Mouse (Mus musculus) liver, postnatal 0 days (tissue): ENCODE results near the gene Gpr161. TPM values are rescaled to one million over a fixed set of nuclear protein-coding genes. Genes with fewer than 3 reads are reported as not detected.

Experiments
- ATAC-seq: fragments of 200-750 bp; cut with Nextera tagmentation; 2 replicates; pipeline ENCODE4 v1.8.0; 2017; ENCODE audit warnings: mild to moderate bottlenecking, moderate library complexity
- DNase-seq: peaks from one replicate; pipeline ENCODE4 v3.0.0-alpha.2; 2016
- H3K27ac ChIP-seq: fragments of 300-500 bp; sonication (generic); 2 replicates; pipeline ENCODE4 v1.5.1; 2014; ENCODE audit warnings: antibody characterized with exemption, moderate library complexity, mild to moderate bottlenecking, low read depth
- H3K27me3 ChIP-seq: fragments of 300-500 bp; sonication (generic); 2 replicates; pipeline ENCODE4 v1.6.1; 2014; ENCODE audit warnings: low read length, control low read depth, mixed read lengths; ENCODE audit not compliant: insufficient read depth
- H3K36me3 ChIP-seq: fragments of 300-500 bp; sonication (generic); replicated peaks from 2 replicates; pipeline ENCODE4 v1.6.1; 2014; ENCODE audit warnings: mild to moderate bottlenecking, control low read depth, low read length, moderate library complexity, mixed read lengths; ENCODE audit not compliant: insufficient read depth
- H3K4me1 ChIP-seq: fragments of 300-500 bp; sonication (generic); 2 replicates; pipeline ENCODE4 v1.6.1; 2014; ENCODE audit warnings: antibody characterized with exemption, mild to moderate bottlenecking, control low read depth; ENCODE audit not compliant: insufficient read depth
- H3K4me2 ChIP-seq: fragments of 300-500 bp; sonication (generic); 2 replicates; pipeline ENCODE4 v1.6.1; 2014; ENCODE audit warnings: low read depth, mild to moderate bottlenecking, low read length, moderate library complexity, mixed read lengths
- H3K4me3 ChIP-seq: fragments of 300-500 bp; sonication (generic); 2 replicates; pipeline ENCODE4 v1.5.1; 2014; ENCODE audit warnings: low read depth, low read length
- H3K9ac ChIP-seq: fragments of 300-500 bp; sonication (generic); replicated peaks from 2 replicates; pipeline ENCODE4 v1.6.1; 2014; ENCODE audit warnings: mild to moderate bottlenecking, moderate library complexity
- H3K9me3 ChIP-seq: fragments of 300-500 bp; sonication (generic); 2 replicates; pipeline ENCODE4 v1.6.1; 2016; ENCODE audit warnings: mild to moderate bottlenecking, control low read depth, low read length, mixed read lengths
- CTCF ChIP-seq: sonication (generic); IDR thresholded peaks from 2 replicates; pipeline ENCODE4 v1.5.1; 2016; ENCODE audit warnings: antibody characterized with exemption, low read depth
- EP300 ChIP-seq: IDR thresholded peaks from 2 replicates; pipeline ENCODE4 v1.6.1; 2016; ENCODE audit warnings: antibody characterized with exemption, low read depth, mild to moderate bottlenecking
- WGBS: fragments of 180-500 bp; shearing (Covaris S2); extraction: QIAGEN DNeasy Blood & Tissue Kit; methylation state at CpG from one replicate; pipeline ENCODE4 v1.1.7; 2014; ENCODE audit not compliant: insufficient replicate concordance; 5-methylcytosine and 5-hydroxymethylcytosine counted together
- polyA plus RNA-seq: library from polyadenylated mRNA; unstranded; fragments of >200 nt; fragmentation: Nextera tagmentation; extraction: Ambion mirVana; gene quantifications from 2 replicates; pipeline ENCODE4 v1.2.1, GENCODE M21; 2015

Gene Gpr161
- polyA plus RNA-seq, 1 experiment from 2014 or later = 0.07 TPM

DNA sequence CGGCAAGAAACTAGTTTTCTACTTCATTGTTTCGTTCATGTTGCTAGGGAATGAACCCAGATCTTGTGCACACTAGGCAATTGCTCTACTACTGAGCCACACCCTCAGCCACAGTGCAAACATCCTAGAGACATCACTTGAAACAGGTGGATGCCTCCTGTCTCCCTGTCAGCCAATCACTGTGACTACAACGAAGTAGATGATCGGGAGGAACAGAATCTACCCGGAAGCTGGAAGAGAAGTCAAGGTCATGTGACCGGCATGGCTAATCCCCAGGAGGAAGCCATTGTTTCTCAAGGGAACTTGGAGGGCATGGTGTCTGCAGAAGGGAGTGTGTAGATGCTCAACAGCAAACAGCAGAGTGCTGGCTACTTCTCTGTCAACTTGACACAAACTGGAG lies 20.6 kb upstream of the Gpr161 start:
- no peak overlapping the region for H3K4me2 ChIP-seq
- WGBS = 77% methylated on average over 6 of the region's 6 CpGs
- no peak for ATAC-seq

DNA sequence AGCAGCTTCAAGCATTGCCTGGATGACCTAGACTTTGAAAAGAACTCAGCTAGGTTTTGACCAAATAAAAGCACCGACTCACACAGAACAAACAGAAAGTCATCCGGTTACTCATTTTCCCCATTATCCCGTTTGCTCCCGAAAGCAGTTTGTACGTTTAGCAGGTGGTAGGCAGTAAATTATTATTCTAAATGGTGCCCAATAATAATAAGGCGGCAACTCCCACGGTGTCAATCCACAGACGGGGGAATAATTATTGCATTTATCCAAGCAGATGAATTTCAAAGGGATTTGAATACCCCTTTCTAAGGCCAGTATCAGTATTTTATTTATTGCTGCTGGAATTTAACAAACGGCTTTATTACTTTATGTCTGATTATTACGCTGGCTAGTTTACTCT lies 14.8 kb upstream of the Gpr161 start:
- H3K4me2 ChIP-seq = no peak overlapping the region
- 66% methylated on average over 10 of the region's 10 CpGs for WGBS

More for the DNA sequence above, 20.6 kb upstream of the Gpr161 start:
- H3K4me1 ChIP-seq = no peaks in the 10 kb centered on the region
- TF ChIP-seq CTCF (no peak), EP300 (no peak)
- H3K4me3 ChIP-seq = no peak overlapping the region
- DNase-seq = no peak
- no peaks in the 10 kb centered on the region for H3K27me3 ChIP-seq
- no peaks in the 10 kb centered on the region for H3K36me3 ChIP-seq
- no peak overlapping the region for H3K9ac ChIP-seq
- no peaks in the 10 kb centered on the region for H3K9me3 ChIP-seq
- no peak overlapping the region for H3K27ac ChIP-seq

DNA sequence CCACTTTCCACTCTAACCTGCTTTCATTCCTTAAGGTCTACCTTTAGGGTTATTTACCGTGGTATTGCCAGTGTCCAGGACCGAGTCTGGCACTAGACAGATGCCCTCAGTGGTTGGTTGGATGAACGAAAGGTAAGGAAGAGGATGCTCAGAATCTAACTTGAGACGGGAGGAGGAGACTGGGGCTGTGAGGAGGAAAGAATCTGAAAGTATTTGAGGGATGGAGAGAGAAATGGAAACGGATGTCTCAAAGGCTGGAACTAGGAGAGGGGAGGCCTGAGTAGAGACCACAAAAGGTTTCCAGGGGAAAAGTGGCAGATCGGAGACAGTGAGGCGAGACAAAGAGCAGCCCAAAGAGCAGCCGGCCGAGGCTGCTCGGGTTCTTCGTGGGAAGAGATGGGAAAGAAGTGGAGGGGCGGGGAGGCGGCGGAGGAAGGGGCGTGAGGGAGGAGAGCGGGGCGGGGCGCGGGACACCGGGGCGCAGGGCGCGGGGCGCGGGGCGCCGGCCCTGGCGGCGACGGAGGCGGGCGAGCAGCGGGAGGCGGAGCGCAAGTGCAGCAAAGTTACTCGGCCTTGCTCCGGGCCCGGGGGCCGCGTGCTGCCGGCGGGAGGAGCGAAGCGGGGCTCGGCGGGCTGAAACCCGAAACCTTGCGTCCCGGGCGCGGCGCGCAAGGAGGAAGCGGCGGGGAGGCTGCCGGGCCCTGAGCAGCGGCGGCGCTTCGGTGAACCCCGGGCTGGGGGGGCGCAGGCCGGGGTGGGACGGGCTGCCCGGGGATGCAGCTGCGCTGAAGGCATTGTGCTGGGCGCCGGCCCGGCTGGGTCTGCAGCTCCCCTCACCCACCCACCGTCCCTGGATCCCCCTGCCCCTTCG lies 14.0 kb upstream of the Gpr161 start:
- no peak overlapping the region for H3K27ac ChIP-seq
- H3K4me2 ChIP-seq = peak overlapping the region; percentile 81
- H3K4me3 ChIP-seq = peak overlapping the region; percentile 53
- H3K4me1 ChIP-seq = peaks cover 9% of the 10 kb centered on the region
- DNase-seq (peak; percentile 50), ATAC-seq (peak; percentile 48)
- H3K9me3 ChIP-seq = no peaks in the 10 kb centered on the region
- TF ChIP-seq EP300 (no peak), CTCF (no peak)
- H3K36me3 ChIP-seq = no peaks in the 10 kb centered on the region
- peaks cover 27% of the 10 kb centered on the region for H3K27me3 ChIP-seq
- H3K9ac ChIP-seq = peak overlapping the region; percentile 55; the same call in 1 of the 2 replicates
- WGBS = 3% methylated on average over 34 of the region's 71 CpGs

More for the DNA sequence above, 14.8 kb upstream of the Gpr161 start:
- no peak for DNase-seq
- TF ChIP-seq CTCF = no peak
- TF ChIP-seq EP300 = no peak
- no peak overlapping the region for H3K4me3 ChIP-seq
- no peaks in the 10 kb centered on the region for H3K36me3 ChIP-seq
- no peak overlapping the region for H3K27ac ChIP-seq
- peaks cover 27% of the 10 kb centered on the region for H3K27me3 ChIP-seq
- H3K9me3 ChIP-seq = no peaks in the 10 kb centered on the region
- ATAC-seq = no peak
- no peak overlapping the region for H3K9ac ChIP-seq
- H3K4me1 ChIP-seq = peaks cover 9% of the 10 kb centered on the region

DNA sequence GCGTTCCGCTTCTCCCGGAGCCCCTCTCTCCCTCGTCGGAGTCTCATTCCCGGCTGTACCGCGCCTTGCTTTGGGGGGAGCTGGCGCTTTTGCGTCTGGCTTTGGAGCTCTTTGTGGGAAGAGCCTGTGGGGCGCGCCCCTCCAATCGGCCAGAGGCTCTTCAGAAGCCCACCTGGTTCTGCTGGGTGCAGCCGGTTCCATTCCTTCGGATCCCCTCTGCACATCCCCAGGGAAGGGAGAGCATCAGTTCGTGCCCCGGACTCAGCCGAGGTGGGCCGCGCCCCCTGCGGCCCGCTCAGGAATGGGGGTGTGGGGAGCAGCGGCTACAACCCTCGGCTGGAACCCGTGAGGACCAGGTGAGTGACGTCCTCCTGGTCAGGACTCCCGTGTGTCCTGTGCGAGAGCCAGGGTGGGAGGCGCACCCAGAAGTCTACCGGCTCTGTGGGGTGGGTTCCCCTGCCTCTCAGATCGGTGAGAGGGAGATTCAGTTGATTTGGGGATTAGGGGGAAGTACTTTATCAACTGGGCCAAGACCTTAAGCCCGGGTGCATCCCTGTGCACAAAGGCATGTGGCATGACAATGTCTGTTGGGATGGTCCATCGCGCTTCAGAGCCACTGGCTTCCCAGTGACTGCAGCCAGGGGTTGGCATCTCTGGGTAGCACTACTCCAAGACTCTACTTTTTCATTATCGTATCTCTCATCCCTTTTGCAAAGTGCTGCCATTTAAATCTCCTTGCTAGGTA lies 13.2 kb upstream of the Gpr161 start:
- H3K4me1 ChIP-seq = peaks cover 9% of the 10 kb centered on the region
- H3K27me3 ChIP-seq = peaks cover 27% of the 10 kb centered on the region
- peak overlapping the region; percentile 55; the same call in 1 of the 2 replicates for H3K9ac ChIP-seq
- no peaks in the 10 kb centered on the region for H3K9me3 ChIP-seq
- ATAC-seq (no peak), DNase-seq (no peak)
- TF ChIP-seq EP300 (no peak), CTCF (no peak)
- peak overlapping the region; percentile 81 for H3K4me2 ChIP-seq
- H3K4me3 ChIP-seq = peak overlapping the region; percentile 53
- 4% methylated on average over 35 of the region's 35 CpGs for WGBS
- H3K36me3 ChIP-seq = no peaks in the 10 kb centered on the region
- no peak overlapping the region for H3K27ac ChIP-seq

DNA sequence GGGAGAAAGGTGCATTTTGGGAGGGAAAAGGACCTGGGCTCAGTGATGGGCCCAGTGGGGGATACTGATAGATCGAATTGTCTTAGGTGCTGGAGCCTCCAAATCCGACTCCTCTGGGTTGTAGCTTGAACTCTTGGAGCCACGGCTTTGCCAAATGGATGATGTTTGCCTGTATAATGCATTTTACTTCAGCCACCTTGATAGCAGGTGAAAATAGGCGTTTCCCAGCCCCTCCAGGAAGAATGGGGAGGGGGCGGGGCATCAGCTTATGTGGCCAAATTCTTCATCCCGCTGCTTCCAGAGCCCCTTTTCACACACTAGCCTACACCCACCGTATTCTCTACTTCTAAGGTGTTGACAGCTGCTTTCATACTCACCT lies 12.6 kb upstream of the Gpr161 start:
- ATAC-seq (no peak), DNase-seq (no peak)
- Histone ChIP-seq H3K4me2 (no peak overlapping the region), H3K4me3 (no peak overlapping the region), H3K27me3 (peaks cover 27% of the 10 kb centered on the region), H3K36me3 (no peaks in the 10 kb centered on the region), H3K4me1 (peaks cover 9% of the 10 kb centered on the region), H3K9ac (no peak overlapping the region), H3K27ac (no peak overlapping the region), H3K9me3 (no peaks in the 10 kb centered on the region)
- 37% methylated on average over 7 of the region's 7 CpGs for WGBS
- no peak for TF ChIP-seq CTCF
- TF ChIP-seq EP300 = no peak

DNA sequence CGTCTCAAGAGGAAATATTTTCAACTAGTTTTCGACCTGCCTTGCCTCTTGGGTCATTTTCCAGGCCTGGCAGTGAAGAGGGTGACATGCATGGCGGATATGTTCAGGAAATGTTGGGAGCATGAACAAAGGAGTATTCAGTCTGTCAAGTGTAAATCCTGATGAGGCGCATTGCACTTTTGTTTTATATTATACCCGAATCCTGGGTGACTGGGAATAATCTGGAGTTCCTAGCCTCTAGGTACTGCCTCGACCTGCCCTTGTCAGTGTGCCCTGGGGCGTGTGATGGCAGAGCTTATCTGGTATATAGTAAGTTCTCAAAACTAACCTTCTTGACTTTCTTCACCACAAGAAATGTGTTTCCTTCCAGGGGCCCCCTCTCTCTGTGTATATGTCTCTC lies 11.5 kb upstream of the Gpr161 start:
- Histone ChIP-seq H3K9me3 (no peaks in the 10 kb centered on the region), H3K9ac (no peak overlapping the region), H3K27me3 (peaks cover 27% of the 10 kb centered on the region), H3K36me3 (no peaks in the 10 kb centered on the region), H3K27ac (no peak overlapping the region), H3K4me3 (no peak overlapping the region), H3K4me1 (peaks cover 9% of the 10 kb centered on the region), H3K4me2 (no peak overlapping the region)
- TF ChIP-seq CTCF (no peak), EP300 (no peak)
- ATAC-seq (no peak), DNase-seq (no peak)
- WGBS = 70% methylated on average over 7 of the region's 7 CpGs
